Mouse (Mus musculus): ENCODE measurements around the gene Zfp473. TPM values are rescaled to one million over a fixed set of nuclear protein-coding genes. Genes with fewer than 3 reads are reported as not detected.

Zfp473 gene
- polyA plus RNA-seq, 1 experiment from 2014 or later, result 2.1 TPM

GRCm38 (mm10) chr7:44702985-44703384 is 47.9 kb downstream of the Zfp473 start:
- H3K27ac ChIP-seq (ENCODE audit: low read length), result no peak overlapping the region
- no peak overlapping the region for H3K9ac ChIP-seq (replicated peaks; ENCODE audit: low read length)
- no peaks in the 10 kb centered on the region for H3K36me3 ChIP-seq (ENCODE audit: insufficient read depth, low read length)
- ATAC-seq (ENCODE audit: low FRiP score, low TSS enrichment), result no peak
- no peak overlapping the region for H3K4me3 ChIP-seq (ENCODE audit: low read length)
- 74% methylated on average over 8 of the region's 8 CpGs for WGBS
- no peak overlapping the region for H3K4me2 ChIP-seq (replicated peaks; ENCODE audit: low read depth, low read length)
- H3K27me3 ChIP-seq (ENCODE audit: insufficient read depth, low read length), result no peaks in the 10 kb centered on the region
- H3K4me1 ChIP-seq (ENCODE audit: insufficient read depth, low read length), result no peaks in the 10 kb centered on the region
- no peaks in the 10 kb centered on the region for H3K9me3 ChIP-seq (ENCODE audit: low read length)

- H3K4me3 ChIP-seq (ENCODE audit: low read length), result no peak overlapping the region
- no peak overlapping the region for H3K9ac ChIP-seq (replicated peaks; ENCODE audit: low read length)
- no peaks in the 10 kb centered on the region for H3K9me3 ChIP-seq (ENCODE audit: low read length)
- peaks cover 7% of the 10 kb centered on the region; the same call in 1 of the 2 replicates for H3K4me1 ChIP-seq (ENCODE audit: insufficient read depth, low read length)
- WGBS, result 11% methylated on average over 6 of the region's 6 CpGs
- H3K27me3 ChIP-seq (ENCODE audit: insufficient read depth, low read length), result no peaks in the 10 kb centered on the region
- no peak for ATAC-seq (ENCODE audit: low FRiP score, low TSS enrichment)
- H3K36me3 ChIP-seq (ENCODE audit: insufficient read depth, low read length), result no peaks in the 10 kb centered on the region
- H3K4me2 ChIP-seq (replicated peaks; ENCODE audit: low read depth, low read length), result no peak overlapping the region
- H3K27ac ChIP-seq (ENCODE audit: low read length), result no peak overlapping the region
These were observed 48.9 kb downstream of the Zfp473 start for GRCm38 (mm10) chr7:44701921-44702320.

GRCm38 (mm10) chr7:44697980-44698379 is 52.9 kb downstream of the Zfp473 start:
- no peak overlapping the region for H3K4me2 ChIP-seq (replicated peaks; ENCODE audit: low read depth, low read length)
- H3K27me3 ChIP-seq (ENCODE audit: insufficient read depth, low read length), result no peaks in the 10 kb centered on the region
- no peaks in the 10 kb centered on the region for H3K36me3 ChIP-seq (ENCODE audit: insufficient read depth, low read length)
- no peak overlapping the region for H3K9ac ChIP-seq (replicated peaks; ENCODE audit: low read length)
- no peak overlapping the region for H3K27ac ChIP-seq (ENCODE audit: low read length)
- peaks cover 7% of the 10 kb centered on the region; the same call in 1 of the 2 replicates for H3K4me1 ChIP-seq (ENCODE audit: insufficient read depth, low read length)
- H3K9me3 ChIP-seq (ENCODE audit: low read length), result no peaks in the 10 kb centered on the region
- 51% methylated on average over 7 of the region's 7 CpGs for WGBS
- ATAC-seq (ENCODE audit: low FRiP score, low TSS enrichment), result no peak
- H3K4me3 ChIP-seq (ENCODE audit: low read length), result no peak overlapping the region

GRCm38 (mm10) chr7:44697191-44697710 is 53.6 kb downstream of the Zfp473 start:
- 9% methylated on average over 20 of the region's 20 CpGs for WGBS
- peaks cover 7% of the 10 kb centered on the region; the same call in 1 of the 2 replicates for H3K4me1 ChIP-seq (ENCODE audit: insufficient read depth, low read length)
- no peaks in the 10 kb centered on the region for H3K36me3 ChIP-seq (ENCODE audit: insufficient read depth, low read length)
- H3K27ac ChIP-seq (ENCODE audit: low read length), result no peak overlapping the region
- H3K4me2 ChIP-seq (replicated peaks; ENCODE audit: low read depth, low read length), result no peak overlapping the region
- no peaks in the 10 kb centered on the region for H3K27me3 ChIP-seq (ENCODE audit: insufficient read depth, low read length)
- ATAC-seq (ENCODE audit: low FRiP score, low TSS enrichment), result 0 out of 2 replicates have a peak, but pooled peaks have one; percentile 49
- no peak overlapping the region for H3K4me3 ChIP-seq (ENCODE audit: low read length)
- H3K9ac ChIP-seq (replicated peaks; ENCODE audit: low read length), result no peak overlapping the region
- H3K9me3 ChIP-seq (ENCODE audit: low read length), result no peaks in the 10 kb centered on the region

- H3K4me1 ChIP-seq (ENCODE audit: insufficient read depth, low read length), result peaks cover 7% of the 10 kb centered on the region; the same call in 1 of the 2 replicates
These were observed 55.6 kb downstream of the Zfp473 start for GRCm38 (mm10) chr7:44695223-44695622.

GRCm38 (mm10) chr7:44693427-44694175 is 57.2 kb downstream of the Zfp473 start:
- ATAC-seq (ENCODE audit: low FRiP score, low TSS enrichment), result no peak
- H3K4me1 ChIP-seq (ENCODE audit: insufficient read depth, low read length), result peaks cover 7% of the 10 kb centered on the region; the same call in 1 of the 2 replicates
- H3K27ac ChIP-seq (ENCODE audit: low read length), result no peak overlapping the region
- H3K36me3 ChIP-seq (ENCODE audit: insufficient read depth, low read length), result no peaks in the 10 kb centered on the region
- no peaks in the 10 kb centered on the region for H3K9me3 ChIP-seq (ENCODE audit: low read length)
- H3K4me3 ChIP-seq (ENCODE audit: low read length), result no peak overlapping the region
- 64% methylated on average over 10 of the region's 10 CpGs for WGBS
- no peaks in the 10 kb centered on the region for H3K27me3 ChIP-seq (ENCODE audit: insufficient read depth, low read length)
- no peak overlapping the region for H3K4me2 ChIP-seq (replicated peaks; ENCODE audit: low read depth, low read length)
- no peak overlapping the region for H3K9ac ChIP-seq (replicated peaks; ENCODE audit: low read length)

More at GRCm38 (mm10) chr7:44695223-44695622, 55.6 kb downstream of the Zfp473 start:
- Histone ChIP-seq H3K4me3 (ENCODE audit: low read length) (no peak overlapping the region), H3K9me3 (ENCODE audit: low read length) (no peaks in the 10 kb centered on the region), H3K9ac (replicated peaks; ENCODE audit: low read length) (no peak overlapping the region), H3K36me3 (ENCODE audit: insufficient read depth, low read length) (no peaks in the 10 kb centered on the region), H3K27me3 (ENCODE audit: insufficient read depth, low read length) (no peaks in the 10 kb centered on the region), H3K27ac (ENCODE audit: low read length) (no peak overlapping the region), H3K4me2 (replicated peaks; ENCODE audit: low read depth, low read length) (no peak overlapping the region)
- WGBS, result 85% methylated on average over 4 of the region's 4 CpGs
- no peak for ATAC-seq (ENCODE audit: low FRiP score, low TSS enrichment)

GRCm38 (mm10) chr7:44689331-44689730 is 61.5 kb downstream of the Zfp473 start:
- H3K9ac ChIP-seq (replicated peaks; ENCODE audit: low read length), result no peak overlapping the region
- H3K36me3 ChIP-seq (ENCODE audit: insufficient read depth, low read length), result no peaks in the 10 kb centered on the region
- no peaks in the 10 kb centered on the region for H3K4me1 ChIP-seq (ENCODE audit: insufficient read depth, low read length)
- no peaks in the 10 kb centered on the region for H3K27me3 ChIP-seq (ENCODE audit: insufficient read depth, low read length)
- no peaks in the 10 kb centered on the region for H3K9me3 ChIP-seq (ENCODE audit: low read length)
- no peak overlapping the region for H3K4me2 ChIP-seq (replicated peaks; ENCODE audit: low read depth, low read length)
- WGBS, result 82% methylated on average over 7 of the region's 7 CpGs
- no peak overlapping the region for H3K4me3 ChIP-seq (ENCODE audit: low read length)
- ATAC-seq (ENCODE audit: low FRiP score, low TSS enrichment), result no peak
- H3K27ac ChIP-seq (ENCODE audit: low read length), result no peak overlapping the region

GRCm38 (mm10) chr7:44688890-44689289 is 62.0 kb downstream of the Zfp473 start:
- Histone ChIP-seq H3K9ac (replicated peaks; ENCODE audit: low read length) (no peak overlapping the region), H3K9me3 (ENCODE audit: low read length) (no peaks in the 10 kb centered on the region), H3K27ac (ENCODE audit: low read length) (no peak overlapping the region), H3K4me2 (replicated peaks; ENCODE audit: low read depth, low read length) (no peak overlapping the region), H3K36me3 (ENCODE audit: insufficient read depth, low read length) (no peaks in the 10 kb centered on the region), H3K27me3 (ENCODE audit: insufficient read depth, low read length) (no peaks in the 10 kb centered on the region), H3K4me3 (ENCODE audit: low read length) (no peak overlapping the region), H3K4me1 (ENCODE audit: insufficient read depth, low read length) (no peaks in the 10 kb centered on the region)
- WGBS, result 76% methylated on average over 3 of the region's 3 CpGs
- no peak for ATAC-seq (ENCODE audit: low FRiP score, low TSS enrichment)

- Histone ChIP-seq H3K27ac (ENCODE audit: low read length) (no peak overlapping the region), H3K9me3 (ENCODE audit: low read length) (no peaks in the 10 kb centered on the region), H3K27me3 (ENCODE audit: insufficient read depth, low read length) (no peaks in the 10 kb centered on the region), H3K9ac (replicated peaks; ENCODE audit: low read length) (no peak overlapping the region), H3K4me2 (replicated peaks; ENCODE audit: low read depth, low read length) (no peak overlapping the region), H3K36me3 (ENCODE audit: insufficient read depth, low read length) (no peaks in the 10 kb centered on the region), H3K4me3 (ENCODE audit: low read length) (no peak overlapping the region), H3K4me1 (ENCODE audit: insufficient read depth, low read length) (no peaks in the 10 kb centered on the region)
- ATAC-seq (ENCODE audit: low FRiP score, low TSS enrichment), result no peak
- 59% methylated on average over 16 of the region's 17 CpGs for WGBS
These were observed 65.1 kb downstream of the Zfp473 start for GRCm38 (mm10) chr7:44685531-44686402.

All from kidney, embryonic 16.5 days (tissue).